Mouse (Mus musculus) T-helper 1 cell (primary cell): ENCODE measurements around the gene Nxpe4.

Source experiments
- in situ Hi-C: fragments of 300-600 bp; cut with MboI, MseI; formaldehyde crosslinking; loops from one replicate; pipeline ENCODE4 v1.15.1; 2025; ENCODE audit warnings: high pct_unique_total_duplicates

The Nxpe4 gene

DNA sequence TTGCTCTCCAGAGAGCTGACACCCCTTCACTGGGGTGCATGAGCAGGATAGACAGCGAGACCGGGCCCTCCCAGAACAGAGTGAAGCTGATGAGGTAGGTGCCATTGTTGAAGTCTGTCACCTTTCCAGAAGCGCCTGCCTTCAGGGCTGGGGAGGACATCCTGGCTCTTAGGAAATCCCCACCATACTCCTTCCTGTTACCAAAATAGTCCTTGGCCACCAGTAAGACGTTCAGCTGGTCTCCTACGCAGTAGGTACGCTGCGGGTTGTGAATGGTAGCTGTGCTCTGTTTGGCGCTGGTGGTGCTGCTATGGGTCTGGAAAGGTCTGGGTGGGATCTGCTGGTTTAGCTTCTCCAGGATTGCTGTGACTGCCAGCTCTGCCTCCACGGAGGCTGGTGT lies 164.5 kb downstream of the Nxpe4 start:
- in situ Hi-C loops = loop anchor here (10.0 kb wide), 1 partner anchor 258 kb away; no protein-coding TSS in a partner anchor

GRCm38 (mm10) chr9:48329597-48329996 lies 167.8 kb downstream of the Nxpe4 start:
- in situ Hi-C loops = loop anchor here (10.0 kb wide), 1 partner anchor 255 kb away; no protein-coding TSS in a partner anchor

DNA sequence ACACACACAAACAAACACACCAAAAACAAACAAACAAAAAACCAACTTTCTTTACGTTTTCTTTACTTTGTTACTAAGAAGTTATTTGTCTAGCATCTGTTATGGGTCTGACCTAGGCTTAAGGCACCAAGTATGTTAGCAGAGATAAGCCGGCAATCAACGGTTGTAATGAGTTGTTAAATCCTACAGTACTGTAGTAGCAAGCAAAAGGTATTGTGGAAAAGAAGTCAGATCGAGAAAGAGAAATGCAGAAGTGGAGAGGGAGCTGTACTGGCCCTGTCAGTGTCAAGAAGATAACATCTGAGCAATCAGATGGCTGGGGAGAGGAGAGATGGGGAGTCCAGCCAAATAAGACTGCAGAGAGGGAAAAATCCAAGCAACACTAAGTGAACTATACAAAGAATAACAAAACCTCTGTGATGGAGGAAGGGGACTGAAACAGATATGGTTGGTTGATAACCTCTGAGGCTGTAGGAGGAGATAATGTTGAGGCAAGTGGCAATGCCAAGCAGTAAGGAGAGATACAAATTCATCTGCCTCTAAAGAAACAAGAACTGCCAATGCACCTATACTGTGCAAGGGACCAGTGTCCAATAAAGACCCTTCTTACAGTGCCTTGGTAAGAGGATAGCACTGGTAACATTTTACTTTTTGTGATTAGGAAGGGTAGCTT lies 177.1 kb downstream of the Nxpe4 start:
- in situ Hi-C loops = no loop called here

- in situ Hi-C loops = no loop called here
These were observed 177.7 kb downstream of the Nxpe4 start for GRCm38 (mm10) chr9:48339563-48339962.

- in situ Hi-C loops = no loop called here
These were observed 179.0 kb downstream of the Nxpe4 start for GRCm38 (mm10) chr9:48340708-48341380.

- in situ Hi-C loops = no loop called here
These were observed 183.6 kb downstream of the Nxpe4 start for GRCm38 (mm10) chr9:48345456-48345855.

- in situ Hi-C loops = no loop called here
These were observed 184.0 kb downstream of the Nxpe4 start for GRCm38 (mm10) chr9:48345866-48346265.

GRCm38 (mm10) chr9:48353148-48353698 lies 191.4 kb downstream of the Nxpe4 start, which contains the start of gene Nxpe2:
Nxpe2 (minus strand) TSS chr9:48353454.
- in situ Hi-C loops = no loop called here

- in situ Hi-C loops = no loop called here
These were observed 192.3 kb downstream of the Nxpe4 start for GRCm38 (mm10) chr9:48354122-48354521.

DNA sequence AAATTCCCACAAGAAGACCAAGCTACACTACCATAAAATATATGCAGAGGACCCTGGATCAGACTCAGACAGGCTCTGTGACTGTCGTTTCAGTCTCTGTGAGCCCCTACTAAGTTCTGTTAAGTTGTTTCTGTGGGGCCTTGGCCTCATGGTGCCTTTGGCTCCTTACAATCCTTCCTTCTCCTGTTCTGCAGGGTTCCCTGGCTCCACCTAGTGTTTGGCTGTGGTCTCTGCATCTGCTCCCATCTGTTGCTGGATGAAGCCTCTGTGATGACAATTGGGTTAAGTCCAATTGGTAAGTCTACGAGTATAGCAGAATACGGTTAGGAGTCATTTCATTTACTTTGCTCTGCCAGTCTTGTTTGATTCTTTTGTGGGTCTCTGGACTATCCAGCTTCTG lies 193.0 kb downstream of the Nxpe4 start:
- in situ Hi-C loops = no loop called here

DNA sequence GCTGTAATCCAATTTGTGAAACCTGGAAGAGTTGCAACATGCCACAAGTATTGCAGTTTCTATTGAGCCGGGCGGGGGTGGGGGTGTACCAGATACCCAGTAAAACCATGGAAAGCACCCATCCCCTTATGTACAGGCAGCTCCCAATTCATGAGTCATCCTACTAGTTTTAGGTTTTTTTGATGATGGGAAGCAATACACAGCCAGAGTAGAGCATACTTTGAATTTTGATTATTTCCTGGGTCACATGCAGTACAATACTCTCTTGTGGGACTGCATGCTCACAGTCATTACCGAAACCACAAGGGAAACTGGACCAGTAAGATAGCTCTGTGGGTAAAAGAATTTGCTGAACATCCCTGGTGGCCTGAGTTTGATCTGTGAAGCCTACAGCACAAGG lies 195.3 kb downstream of the Nxpe4 start:
- in situ Hi-C loops = no loop called here

DNA sequence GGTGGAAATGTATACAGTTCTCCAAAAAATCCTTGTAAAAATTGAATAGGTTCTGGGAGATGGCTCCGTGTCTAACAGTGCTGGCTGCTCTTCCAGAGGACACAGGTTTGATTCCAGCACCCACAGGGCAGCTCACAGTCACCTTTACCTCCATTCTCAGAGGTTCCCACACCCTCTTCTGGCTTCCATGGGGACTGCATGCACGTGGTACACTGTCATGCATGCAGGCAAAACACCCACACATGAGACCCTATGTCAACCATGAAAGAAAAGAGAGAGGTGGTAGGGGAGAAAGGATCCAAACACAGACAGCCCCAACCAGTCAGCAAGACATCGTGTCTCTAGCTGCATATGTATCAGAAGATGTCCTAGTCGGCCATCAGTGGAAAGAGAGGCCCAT lies 199.0 kb downstream of the Nxpe4 start:
- in situ Hi-C loops = no loop called here

DNA sequence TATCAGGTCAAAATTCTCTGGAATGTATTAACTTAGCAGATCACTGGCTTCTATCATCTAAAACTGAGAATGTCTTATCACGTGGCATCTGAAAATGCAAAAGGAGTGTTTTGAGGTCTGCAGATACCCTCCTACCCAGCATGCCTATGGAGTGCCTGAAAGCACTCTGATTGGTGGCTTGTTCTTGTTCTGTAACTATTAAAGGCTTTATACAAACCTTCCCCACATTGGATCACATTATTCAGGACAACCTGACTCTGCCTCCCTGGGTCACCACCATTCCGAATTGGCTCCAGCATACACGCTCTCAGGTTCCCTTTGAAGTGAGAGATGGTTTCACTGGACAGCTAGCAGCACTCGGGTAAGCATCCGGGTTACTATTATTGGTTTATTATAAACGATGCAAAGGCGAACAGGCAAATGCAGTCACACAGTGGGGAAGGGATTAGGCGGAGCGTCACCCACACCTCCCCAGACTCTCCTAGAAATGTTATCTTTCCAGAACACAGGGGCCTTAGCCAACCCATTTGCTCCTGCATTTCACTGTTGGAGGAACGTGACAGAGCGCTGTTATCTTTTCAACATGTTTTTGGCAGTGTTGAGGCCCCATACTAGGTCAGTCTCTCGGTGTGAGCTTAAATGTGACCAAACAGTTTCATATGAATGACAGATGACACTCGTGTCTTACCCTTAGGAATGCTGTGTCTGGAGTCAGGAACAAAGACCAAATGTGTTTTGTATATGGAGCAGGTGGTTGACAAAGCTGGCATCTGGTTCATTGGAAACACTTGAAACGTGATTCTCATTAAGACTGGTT lies 200.2 kb downstream of the Nxpe4 start:
- in situ Hi-C loops = no loop called here

- in situ Hi-C loops = no loop called here
These were observed 200.9 kb downstream of the Nxpe4 start for GRCm38 (mm10) chr9:48362743-48363142.

GRCm38 (mm10) chr9:48373232-48373878 lies 211.5 kb downstream of the Nxpe4 start:
- in situ Hi-C loops = no loop called here

DNA sequence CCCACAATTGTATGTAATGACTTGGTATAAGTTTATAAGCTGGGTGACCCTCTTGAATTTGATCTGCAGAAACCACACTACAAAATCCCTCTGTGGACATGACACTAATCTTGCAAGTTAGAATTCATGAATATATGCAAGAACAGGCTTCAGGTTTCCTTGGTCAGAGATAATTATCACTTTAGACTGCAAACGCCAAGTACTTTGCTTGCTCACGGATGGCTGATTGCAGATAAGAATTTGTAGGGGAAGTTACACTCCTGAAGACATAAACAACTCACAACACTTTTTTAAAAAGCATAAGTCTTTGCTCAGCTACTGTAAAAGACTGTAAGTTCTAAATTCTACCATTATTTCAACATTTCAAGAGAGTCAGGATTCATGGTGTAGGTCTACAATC lies 212.5 kb downstream of the Nxpe4 start:
- in situ Hi-C loops = no loop called here

- in situ Hi-C loops = no loop called here
These were observed 226.6 kb downstream of the Nxpe4 start for GRCm38 (mm10) chr9:48388451-48388850.

DNA sequence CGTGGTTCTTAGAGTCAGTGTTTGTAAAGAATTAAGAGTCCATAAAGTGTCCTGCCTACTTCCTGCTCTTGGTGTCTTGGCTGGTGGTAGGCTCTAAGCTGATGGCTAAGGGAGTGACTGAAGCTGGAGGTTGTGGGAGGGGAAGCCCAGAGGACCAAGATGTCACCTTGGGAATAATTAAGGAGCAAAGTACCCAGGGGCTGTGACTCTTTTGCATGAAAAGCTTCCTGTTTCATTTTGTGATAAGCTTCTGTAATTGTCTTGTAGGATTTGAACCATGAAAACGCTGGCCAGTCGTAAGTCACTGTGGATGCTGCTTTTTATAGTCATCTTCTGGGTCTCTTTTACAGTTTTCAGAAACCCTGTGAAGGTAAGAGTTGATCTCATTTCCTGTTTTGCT lies 228.2 kb downstream of the Nxpe4 start:
- in situ Hi-C loops = no loop called here

DNA sequence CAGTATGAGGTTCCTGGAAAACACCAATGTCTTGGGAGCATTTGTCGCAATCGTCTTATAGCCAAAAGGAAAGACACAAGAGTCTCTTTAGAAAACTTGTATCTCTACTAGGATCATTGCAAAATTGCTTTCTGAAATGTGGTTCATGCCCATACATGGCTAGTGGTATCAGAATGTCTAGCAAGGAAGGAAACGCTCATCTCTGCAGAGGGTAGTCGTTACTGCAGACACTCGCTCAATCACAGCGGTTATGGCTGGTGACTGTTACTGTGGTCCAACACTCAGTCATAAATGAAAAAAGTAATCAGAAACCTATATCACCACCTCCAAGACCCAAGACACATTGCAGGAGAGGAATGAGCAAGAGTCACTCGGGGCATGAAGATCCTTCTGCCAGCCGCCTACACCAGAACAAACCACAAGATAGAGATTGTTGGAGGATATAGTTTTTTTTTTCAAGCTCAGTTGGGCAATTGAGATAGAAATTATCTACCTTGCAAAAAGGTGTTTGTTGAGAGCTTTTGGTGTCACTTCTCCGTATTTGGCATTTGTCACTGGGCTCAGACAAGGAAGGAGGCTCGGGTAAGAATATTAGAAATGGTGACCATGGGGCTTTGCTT lies 241.9 kb downstream of the Nxpe4 start:
- in situ Hi-C loops = loop anchor here (25.0 kb wide), 1 partner anchor 1059 kb away; no protein-coding TSS in a partner anchor

GRCm38 (mm10) chr9:48404687-48405086 lies 242.9 kb downstream of the Nxpe4 start:
- in situ Hi-C loops = loop anchor here (25.0 kb wide), 1 partner anchor 1058 kb away; no protein-coding TSS in a partner anchor
